ENCODE assay signal across 7 mouse cellular contexts in genomic region chr3:142881872-142882623, GRCm38 (mm10). TPM values are rescaled to one million over a fixed set of nuclear protein-coding genes. Genes with fewer than 3 reads are reported as not detected.
DNase-seq lines count a peak whose midpoint lies in the region; ATAC-seq and TF ChIP-seq lines count a peak whose summit lies in the region.

Gene Pkn2 (minus strand): TSS chr3:142882004.

- H3K4me2 ChIP-seq in intestine, postnatal 0 days (replicated peaks; ENCODE audit: low read depth), result peak within 1 kb of the TSS; percentile 63
- peak within 1 kb of the TSS; percentile 64 for H3K4me2 ChIP-seq in midbrain, embryonic 12.5 days (replicated peaks)

- H3K9ac ChIP-seq in intestine, postnatal 0 days (ENCODE audit: low read depth, low read length), result peak within 1 kb of the TSS; percentile 99
- H3K9ac ChIP-seq in midbrain, embryonic 12.5 days (replicated peaks), result peak within 1 kb of the TSS; percentile 97

- WGBS in embryonic facial prominence, embryonic 10.5 days, result under 1% methylated on average over 83 of the region's 84 CpGs
- WGBS in intestine, postnatal 0 days, result under 1% methylated on average over 67 of the region's 84 CpGs
- WGBS in midbrain, embryonic 12.5 days, result 2% methylated on average over 70 of the region's 84 CpGs
- WGBS in small intestine, adult 2 months, result 1% methylated on average over 75 of the region's 84 CpGs

- ATAC-seq in intestine, postnatal 0 days, result peak; percentile 98
- peak; percentile 99 for ATAC-seq in midbrain, embryonic 12.5 days (ENCODE audit: low FRiP score, low read depth)

- H3K4me3 ChIP-seq in embryonic facial prominence, embryonic 10.5 days, result peak within 1 kb of the TSS; percentile 99
- H3K4me3 ChIP-seq in intestine, postnatal 0 days (ENCODE audit: low read depth, low read length), result peak within 1 kb of the TSS; percentile 84
- peak within 1 kb of the TSS; percentile 97 for H3K4me3 ChIP-seq in midbrain, embryonic 12.5 days
- peak within 1 kb of the TSS; percentile 90 for H3K4me3 ChIP-seq in small intestine, adult 2 months (ENCODE audit: low read depth, low read length)

- H3K9me3 ChIP-seq in embryonic facial prominence, embryonic 10.5 days, result no peaks in the 10 kb centered on the region
- H3K9me3 ChIP-seq in intestine, postnatal 0 days (ENCODE audit: control insufficient read depth), result no peaks in the 10 kb centered on the region
- H3K9me3 ChIP-seq in midbrain, embryonic 12.5 days, result no peaks in the 10 kb centered on the region

- no peaks in the 10 kb centered on the region for H3K36me3 ChIP-seq in embryonic facial prominence, embryonic 10.5 days (replicated peaks)
- no peaks in the 10 kb centered on the region for H3K36me3 ChIP-seq in intestine, postnatal 0 days (ENCODE audit: control insufficient read depth, insufficient read depth)
- H3K36me3 ChIP-seq in midbrain, embryonic 12.5 days, result no peaks in the 10 kb centered on the region
- H3K36me3 ChIP-seq in small intestine, adult 2 months (ENCODE audit: control insufficient read depth, insufficient read depth, low read length), result no peaks in the 10 kb centered on the region

- peak; percentile 80; the same call in 1 of the 2 replicates for TF ChIP-seq POLR2A in small intestine, adult 2 months (IDR thresholded peaks at IDR 0.05; ENCODE audit: low read depth, low read length)

- H3K4me1 ChIP-seq in embryonic facial prominence, embryonic 10.5 days, result peaks cover 10% of the 10 kb centered on the region
- no peaks in the 10 kb centered on the region for H3K4me1 ChIP-seq in intestine, postnatal 0 days (replicated peaks; ENCODE audit: control insufficient read depth, insufficient read depth, low read length)
- H3K4me1 ChIP-seq in midbrain, embryonic 12.5 days, result peaks cover 6% of the 10 kb centered on the region; the same call in 1 of the 2 replicates
- H3K4me1 ChIP-seq in small intestine, adult 2 months (ENCODE audit: control insufficient read depth, insufficient read depth, insufficient read length, low read length), result no peaks in the 10 kb centered on the region

- H3K27ac ChIP-seq in embryonic facial prominence, embryonic 10.5 days (replicated peaks), result peak within 1 kb of the TSS; percentile 94
- peak within 1 kb of the TSS; percentile 99 for H3K27ac ChIP-seq in intestine, postnatal 0 days (ENCODE audit: low read depth, low read length)
- peak within 1 kb of the TSS; percentile 95 for H3K27ac ChIP-seq in midbrain, embryonic 12.5 days (replicated peaks)
- H3K27ac ChIP-seq in small intestine, adult 2 months (ENCODE audit: insufficient read depth, low read depth, low read length), result peak within 1 kb of the TSS; percentile 91

- intact Hi-C loops in left cerebral cortex, postnatal 4 days (cut with DNase I), result no loop called here

- no peaks in the 10 kb centered on the region for H3K27me3 ChIP-seq in embryonic facial prominence, embryonic 10.5 days (replicated peaks; ENCODE audit: low read depth, poor library complexity, severe bottlenecking)
- no peaks in the 10 kb centered on the region for H3K27me3 ChIP-seq in intestine, postnatal 0 days (replicated peaks; ENCODE audit: control insufficient read depth, insufficient read depth, low read length)
- H3K27me3 ChIP-seq in midbrain, embryonic 12.5 days, result no peaks in the 10 kb centered on the region
- H3K27me3 ChIP-seq in small intestine, adult 2 months (ENCODE audit: control insufficient read depth, insufficient read depth, low read length), result no peaks in the 10 kb centered on the region

- peak; percentile 100 for DNase-seq in adrenal gland, postnatal 10 days
- peak; percentile 100 for DNase-seq in embryonic facial prominence, embryonic 10.5 days (ENCODE audit: low spot score)
- DNase-seq in gonadal fat pad, adult 2 months (ENCODE audit: low read depth), result peak; percentile 58
- peak; percentile 98 for DNase-seq in left cerebral cortex, postnatal 4 days

- peak; percentile 41 for TF ChIP-seq CTCF in intestine, postnatal 0 days (IDR thresholded peaks at IDR 0.05; ENCODE audit: low read depth)
- TF ChIP-seq CTCF in small intestine, adult 2 months (IDR thresholded peaks at IDR 0.05; ENCODE audit: extremely low read depth, insufficient read length, insufficient replicate concordance, low read depth, low read length), result no peak

RNA-seq across cellular contexts. Expression of gene Pkn2, which starts in this region (rescaled TPM):
- 10 to 100 TPM; 64.6 to 71.5 TPM for total RNA-seq in adrenal gland, postnatal 10 days (2021)
- 55.0 and 55.6 TPM in 2 replicates for polyA plus RNA-seq in embryonic facial prominence, embryonic 10.5 days (2016; fragmentation: Nextera tagmentation; extraction: Ambion mirVana)
- polyA plus RNA-seq in gonadal fat pad, adult 2 months (2012; rRNA removed), result 16.7 and 20.2 TPM in 2 replicates
- polyA plus RNA-seq in intestine, postnatal 0 days (2015; fragmentation: Nextera tagmentation; extraction: Ambion mirVana), result 42.1 and 48.3 TPM in 2 replicates
- total RNA-seq in left cerebral cortex, postnatal 4 days (2021), result 10 to 100 TPM; 36.1 to 39.1 TPM
- 53.1 and 55.0 TPM in 2 replicates for polyA plus RNA-seq in midbrain, embryonic 12.5 days (2016; fragmentation: Nextera tagmentation; extraction: Ambion mirVana)
- polyA plus RNA-seq in small intestine, adult 2 months (2012; rRNA removed), result 16.4 and 56.8 TPM in 2 replicates

Comparison
In these comparisons a context has a peak if more than half of its experiments do, and no peak if none do; other contexts are left out.
1. Peak in every context shown above with its lines: DNase-seq, ATAC-seq, H3K4me3 ChIP-seq and H3K27ac ChIP-seq.